Mouse (Mus musculus) heart, embryonic 16.5 days (tissue): ENCODE data around the gene Slc20a1. TPM values are rescaled to one million over a fixed set of nuclear protein-coding genes. Genes with fewer than 3 reads are reported as not detected.

Experiments used
- polyA plus RNA-seq: library from polyadenylated mRNA; unstranded; fragments of >200 nt; fragmentation: Nextera tagmentation; extraction: Ambion mirVana; gene quantifications from 2 replicates; pipeline ENCODE4 v1.2.1, GENCODE M21; 2015

Gene Slc20a1
- polyA plus RNA-seq, 1 experiment from 2014 or later: 21.1 TPM

Other genes starting within 250 kb of the Slc20a1 start
- gene Zc3h6, start 231.4 kb upstream of the Slc20a1 start, polyA plus RNA-seq: 0.89 and 1.3 TPM in 2 replicates
- 8.6 and 10.6 TPM in 2 replicates for gene Gm10762, start 231.0 kb upstream of the Slc20a1 start, polyA plus RNA-seq
- 0.09 and 0.10 TPM in 2 replicates for gene Vinac1, start 150.6 kb upstream of the Slc20a1 start, polyA plus RNA-seq
- gene Ttl, start 132.8 kb upstream of the Slc20a1 start, polyA plus RNA-seq: 7.0 and 8.4 TPM in 2 replicates
- gene Polr1b, start 97.8 kb upstream of the Slc20a1 start, polyA plus RNA-seq: 15.2 and 16.0 TPM in 2 replicates
- 17.6 and 18.2 TPM in 2 replicates for gene Chchd5, start 69.1 kb upstream of the Slc20a1 start, polyA plus RNA-seq
- 37.7 and 47.8 TPM in 2 replicates for gene Ckap2l, start 98.4 kb downstream of the Slc20a1 start, polyA plus RNA-seq
- gene Il1a, start 111.2 kb downstream of the Slc20a1 start, polyA plus RNA-seq: 0.11 and 0.22 TPM in 2 replicates
- gene Il1b, start 172.4 kb downstream of the Slc20a1 start, polyA plus RNA-seq: 0.25 and 0.64 TPM in 2 replicates